Mouse (Mus musculus): ENCODE data around the gene Ten1. TPM values are rescaled to one million over a fixed set of nuclear protein-coding genes. Genes with fewer than 3 reads are reported as not detected.

The Ten1 gene
- polyA plus RNA-seq, 1 experiment from 2014 or later: 75.6 TPM

GRCm38 (mm10) chr11:116244580-116244979 is 45.9 kb downstream of the Ten1 start:
- H3K9ac ChIP-seq: no peak overlapping the region
- ATAC-seq (replicated peaks; ENCODE audit: low FRiP score): no peak
- no peak overlapping the region for H3K27ac ChIP-seq
- H3K9me3 ChIP-seq (replicated peaks): no peaks in the 10 kb centered on the region
- no peak overlapping the region for H3K4me3 ChIP-seq (replicated peaks)
- 71% methylated on average over 8 of the region's 8 CpGs for WGBS
- H3K4me1 ChIP-seq: peaks cover 25% of the 10 kb centered on the region
- no peaks in the 10 kb centered on the region for H3K27me3 ChIP-seq
- peaks cover 63% of the 10 kb centered on the region for H3K36me3 ChIP-seq
- no peak overlapping the region for H3K4me2 ChIP-seq

- H3K4me3 ChIP-seq (replicated peaks): no peak overlapping the region
- H3K27ac ChIP-seq: no peak overlapping the region
- peaks cover 74% of the 10 kb centered on the region for H3K36me3 ChIP-seq
- no peak overlapping the region for H3K4me2 ChIP-seq
- WGBS: 65% methylated on average over 6 of the region's 6 CpGs
- no peaks in the 10 kb centered on the region for H3K9me3 ChIP-seq (replicated peaks)
- ATAC-seq (replicated peaks; ENCODE audit: low FRiP score): no peak
- H3K4me1 ChIP-seq: peaks cover 20% of the 10 kb centered on the region
- no peak overlapping the region for H3K9ac ChIP-seq
- H3K27me3 ChIP-seq: no peaks in the 10 kb centered on the region
Measured at GRCm38 (mm10) chr11:116245616-116246015, 47.0 kb downstream of the Ten1 start.

- Histone ChIP-seq H3K27me3 (no peaks in the 10 kb centered on the region), H3K36me3 (peaks cover 94% of the 10 kb centered on the region), H3K4me3 (replicated peaks) (no peak overlapping the region), H3K4me1 (peaks cover 5% of the 10 kb centered on the region), H3K27ac (0 out of 2 replicates have a peak overlapping the region, but pooled peaks have one; percentile 23), H3K9ac (no peak overlapping the region), H3K4me2 (no peak overlapping the region), H3K9me3 (replicated peaks) (no peaks in the 10 kb centered on the region)
- no peak for ATAC-seq (replicated peaks; ENCODE audit: low FRiP score)
- 73% methylated on average over 14 of the region's 14 CpGs for whole genome bisulfite sequencing
Measured at GRCm38 (mm10) chr11:116247502-116248222, 49.0 kb downstream of the Ten1 start.

- no peak overlapping the region for H3K4me2 ChIP-seq
- no peaks in the 10 kb centered on the region for H3K27me3 ChIP-seq
- no peak for ATAC-seq (replicated peaks; ENCODE audit: low FRiP score)
- no peak overlapping the region for H3K9ac ChIP-seq
- H3K4me3 ChIP-seq (replicated peaks): no peak overlapping the region
- no peak overlapping the region for H3K27ac ChIP-seq
- 74% methylated on average over 8 of the region's 8 CpGs for WGBS
- H3K36me3 ChIP-seq: peaks cover 98% of the 10 kb centered on the region
- H3K9me3 ChIP-seq (replicated peaks): no peaks in the 10 kb centered on the region
- peaks cover 17% of the 10 kb centered on the region for H3K4me1 ChIP-seq
Measured at GRCm38 (mm10) chr11:116250898-116251297, 52.2 kb downstream of the Ten1 start.

GRCm38 (mm10) chr11:116253076-116253600 is 54.5 kb downstream of the Ten1 start:
- Histone ChIP-seq H3K4me1 (peaks cover 30% of the 10 kb centered on the region), H3K4me2 (no peak overlapping the region), H3K9ac (no peak overlapping the region), H3K27ac (no peak overlapping the region), H3K27me3 (no peaks in the 10 kb centered on the region), H3K9me3 (replicated peaks) (no peaks in the 10 kb centered on the region), H3K4me3 (replicated peaks) (no peak overlapping the region), H3K36me3 (peaks cover 98% of the 10 kb centered on the region)
- WGBS: 64% methylated on average over 3 of the region's 3 CpGs
- no peak for ATAC-seq (replicated peaks; ENCODE audit: low FRiP score)

DNA sequence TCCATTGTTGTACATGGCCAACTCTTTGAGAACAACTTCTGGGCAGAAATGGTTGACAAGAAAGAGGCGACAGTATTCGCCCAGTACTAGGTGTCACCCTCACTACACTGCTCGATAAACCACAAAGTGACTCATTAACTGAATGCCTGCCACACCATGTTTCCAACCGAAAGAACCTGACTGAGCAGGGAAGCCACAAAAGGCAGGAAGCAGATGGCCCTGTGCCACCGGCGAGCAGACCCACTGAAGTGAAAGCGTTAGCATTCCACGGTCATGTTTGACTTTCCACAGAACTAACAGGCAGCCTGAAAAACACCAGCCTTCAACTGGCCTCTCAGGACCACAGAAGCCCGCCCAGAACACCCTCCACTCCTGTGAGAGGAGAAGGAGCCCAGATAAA is 56.0 kb downstream of the Ten1 start:
- H3K27me3 ChIP-seq: no peaks in the 10 kb centered on the region
- H3K4me1 ChIP-seq: peaks cover 36% of the 10 kb centered on the region
- H3K9ac ChIP-seq: no peak overlapping the region
- no peak overlapping the region for H3K4me2 ChIP-seq
- ATAC-seq (replicated peaks; ENCODE audit: low FRiP score): no peak
- WGBS: 68% methylated on average over 9 of the region's 9 CpGs
- H3K4me3 ChIP-seq (replicated peaks): no peak overlapping the region
- H3K36me3 ChIP-seq: peaks cover 98% of the 10 kb centered on the region
- H3K9me3 ChIP-seq (replicated peaks): no peaks in the 10 kb centered on the region
- peak overlapping the region; percentile 69 for H3K27ac ChIP-seq

- no peak overlapping the region for H3K9ac ChIP-seq
- H3K27me3 ChIP-seq: no peaks in the 10 kb centered on the region
- H3K9me3 ChIP-seq (replicated peaks): no peaks in the 10 kb centered on the region
- ATAC-seq (replicated peaks; ENCODE audit: low FRiP score): no peak
- no peak overlapping the region for H3K4me2 ChIP-seq
- H3K4me3 ChIP-seq (replicated peaks): no peak overlapping the region
- H3K4me1 ChIP-seq: peaks cover 43% of the 10 kb centered on the region
- peak overlapping the region; percentile 72 for H3K27ac ChIP-seq
- WGBS: 66% methylated on average over 22 of the region's 22 CpGs
- peaks cover 98% of the 10 kb centered on the region for H3K36me3 ChIP-seq
Measured at GRCm38 (mm10) chr11:116255090-116255981, 56.7 kb downstream of the Ten1 start.

GRCm38 (mm10) chr11:116255982-116256675 is 57.5 kb downstream of the Ten1 start:
- no peaks in the 10 kb centered on the region for H3K9me3 ChIP-seq (replicated peaks)
- H3K4me3 ChIP-seq (replicated peaks): no peak overlapping the region
- ATAC-seq (replicated peaks; ENCODE audit: low FRiP score): no peak
- H3K27me3 ChIP-seq: no peaks in the 10 kb centered on the region
- H3K4me2 ChIP-seq: no peak overlapping the region
- no peak overlapping the region for H3K9ac ChIP-seq
- peaks cover 48% of the 10 kb centered on the region for H3K4me1 ChIP-seq
- peak overlapping the region; percentile 72 for H3K27ac ChIP-seq
- 66% methylated on average over 9 of the region's 9 CpGs for WGBS
- peaks cover 98% of the 10 kb centered on the region for H3K36me3 ChIP-seq

DNA sequence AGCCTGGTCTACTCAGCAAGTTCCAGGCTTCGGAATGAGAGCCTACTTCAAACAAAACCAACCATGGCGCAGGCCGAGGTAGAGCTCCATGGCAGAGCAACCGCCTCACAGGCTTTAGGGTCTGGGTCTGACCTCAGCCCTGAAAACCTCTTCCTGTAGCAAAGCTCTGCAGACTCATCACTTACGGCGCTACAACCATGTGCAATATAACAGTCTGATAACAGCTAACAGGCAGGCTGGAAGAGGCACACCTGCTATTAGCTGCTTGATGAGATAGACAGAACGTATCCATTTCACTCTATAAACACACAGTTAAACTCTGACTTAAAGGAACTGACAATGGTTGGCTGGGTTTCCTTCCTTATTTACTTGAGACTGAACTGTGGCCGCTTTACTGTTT is 60.8 kb downstream of the Ten1 start:
- no peaks in the 10 kb centered on the region for H3K9me3 ChIP-seq (replicated peaks)
- H3K4me2 ChIP-seq: no peak overlapping the region
- WGBS: 56% methylated on average over 8 of the region's 8 CpGs
- H3K27me3 ChIP-seq: no peaks in the 10 kb centered on the region
- no peak overlapping the region for H3K4me3 ChIP-seq (replicated peaks)
- peaks cover 44% of the 10 kb centered on the region for H3K4me1 ChIP-seq
- no peak; the same call in 1 of the 2 replicates for ATAC-seq (replicated peaks; ENCODE audit: low FRiP score)
- peak overlapping the region; percentile 58 for H3K27ac ChIP-seq
- peaks cover 98% of the 10 kb centered on the region for H3K36me3 ChIP-seq
- no peak overlapping the region for H3K9ac ChIP-seq

DNA sequence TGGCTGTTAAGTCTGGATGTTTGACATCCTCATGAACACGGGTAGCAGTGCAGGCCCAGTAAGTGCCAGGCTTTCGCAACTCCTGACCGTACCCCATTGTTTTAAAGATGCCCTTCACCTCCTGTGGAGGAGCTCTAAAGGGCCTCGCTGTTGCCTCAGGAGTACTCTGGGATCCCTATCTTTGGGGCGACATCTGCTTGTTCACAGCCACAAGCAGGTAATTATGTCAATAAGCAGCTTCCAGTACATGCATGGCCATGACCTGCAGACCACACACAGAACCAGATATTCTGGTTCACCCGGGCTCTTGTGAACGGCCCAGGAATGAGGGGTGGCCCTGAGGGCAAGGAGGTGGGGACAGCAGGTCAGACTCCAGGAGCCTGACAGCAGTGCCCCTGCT is 61.6 kb downstream of the Ten1 start:
- Histone ChIP-seq H3K27me3 (no peaks in the 10 kb centered on the region), H3K4me2 (no peak overlapping the region), H3K4me3 (replicated peaks) (no peak overlapping the region), H3K4me1 (peaks cover 36% of the 10 kb centered on the region), H3K9ac (no peak overlapping the region), H3K27ac (peak overlapping the region; percentile 58), H3K9me3 (replicated peaks) (no peaks in the 10 kb centered on the region), H3K36me3 (peaks cover 97% of the 10 kb centered on the region)
- ATAC-seq (replicated peaks; ENCODE audit: low FRiP score): no peak
- 69% methylated on average over 7 of the region's 7 CpGs for WGBS
